Mouse (Mus musculus) Patski (cell line): Measurements from ENCODE around the gene Tia1. TPM values are rescaled to one million over a fixed set of nuclear protein-coding genes. Genes with fewer than 3 reads are reported as not detected.

ENCODE experiments used
- ATAC-seq: fragments of 100-300 bp; one replicate; pipeline ENCODE4 v1.8.0; 2021
- CTCF ChIA-PET: fragments of 350-600 bp; sonication (Branson Sonifier 250); formaldehyde crosslinking; loops from one replicate; lab custom pipeline; 2022; ENCODE audit warnings: inconsistent platforms; lab: Charles Lee
- POLR2A ChIA-PET: fragments of 350-600 bp; sonication (Branson Sonifier 250); formaldehyde crosslinking; loops from one replicate; lab custom pipeline; 2022; ENCODE audit warnings: antibody characterized with exemption, inconsistent platforms; lab: Charles Lee
- DNase-seq: peaks from one replicate; pipeline ENCODE4 v3.0.0-alpha.2; 2011; ENCODE audit warnings: low read depth, low spot score
- H3K27me3 ChIP-seq: fragments of 371-371 bp; one replicate; pipeline ENCODE4 v1.5.1; 2021
- CTCF ChIP-seq: fragments of 100-300 bp; IDR thresholded peaks from one replicate; pipeline ENCODE4 v1.5.1; 2021
- in situ Hi-C: fragments of 300-500 bp; cut with MboI; formaldehyde crosslinking; loops from 3 replicates; pipeline ENCODE4 v1.11.1; 2018; ENCODE audit warnings: low pct_unique_long_range_greater_than_20kb, mixed read lengths
- polyA plus RNA-seq: library from polyadenylated mRNA; unstranded; gene quantifications from one replicate; pipeline ENCODE4 v1.2.3, GENCODE M21; 2021

Tia1 gene
- polyA plus RNA-seq, 1 experiment from 2014 or later: 91.4 TPM

DNA sequence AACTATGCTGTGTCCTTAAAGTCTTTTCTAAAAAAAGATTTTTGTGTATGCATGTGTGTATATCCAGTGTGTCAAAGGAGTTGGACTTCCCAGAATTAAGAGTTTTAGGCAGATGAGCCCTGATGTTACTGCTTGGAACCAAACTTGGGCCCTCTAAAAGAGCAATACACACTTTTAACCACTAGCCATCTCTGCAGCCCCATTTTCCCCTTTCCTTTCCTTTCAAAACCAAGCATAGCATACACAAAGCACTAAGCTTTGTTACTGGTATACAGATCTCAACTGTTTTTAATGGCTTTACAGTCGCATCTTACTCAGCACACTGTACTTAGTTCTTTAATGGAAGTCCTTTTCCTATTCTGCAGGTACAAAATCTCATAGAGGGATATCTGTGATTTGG, 35.5 kb downstream of the Tia1 start:
- H3K27me3 ChIP-seq: no peaks in the 10 kb centered on the region
- CTCF ChIA-PET: interaction anchor here (1.3 to 1.9 kb wide), 3 partner anchors 9 to 102 kb away, joined by 3 to 7 read pairs (median 5); no protein-coding TSS in a partner anchor
- no peak for TF ChIP-seq CTCF
- no peak for DNase-seq
- in situ Hi-C loops: loop anchor here (10.0 kb wide), 2 partner anchors 95 to 235 kb away; no protein-coding TSS in a partner anchor
- no peak for ATAC-seq
- POLR2A ChIA-PET: interaction anchor here (0.9 to 1.6 kb wide), 2 partner anchors 11 to 85 kb away, joined by 3 read pairs; no protein-coding TSS in a partner anchor

DNA sequence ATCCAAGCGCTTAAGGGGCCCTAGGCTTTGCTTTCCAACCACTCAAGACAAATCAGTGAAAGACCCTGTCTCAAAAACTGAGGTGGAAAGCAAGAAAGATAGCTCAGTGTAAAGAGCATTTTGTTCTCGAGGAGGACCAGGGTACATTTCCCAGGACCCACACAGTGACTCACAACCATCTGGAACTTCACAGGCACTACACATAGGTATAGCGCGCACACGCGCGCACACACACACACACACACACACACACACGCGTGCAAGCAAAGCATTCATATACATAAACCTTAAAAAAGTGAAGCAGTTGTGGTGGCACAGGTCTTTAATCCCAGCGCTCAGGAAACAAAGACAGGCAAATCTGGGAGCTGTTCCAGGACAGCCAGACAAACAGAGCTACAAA, 37.6 kb downstream of the Tia1 start:
- no peaks in the 10 kb centered on the region for H3K27me3 ChIP-seq
- no peak for ATAC-seq
- ChIA-PET CTCF (interaction anchor here (1.2 to 1.3 kb wide), 2 partner anchors 9 to 103 kb away, joined by 3 to 5 read pairs; no protein-coding TSS in a partner anchor), POLR2A (interaction anchor here (0.7 kb wide), 1 partner anchor 32 kb away, joined by 3 read pairs; no protein-coding TSS in a partner anchor)
- in situ Hi-C loops: no loop called here
- no peak for DNase-seq
- TF ChIP-seq CTCF: no peak

DNA sequence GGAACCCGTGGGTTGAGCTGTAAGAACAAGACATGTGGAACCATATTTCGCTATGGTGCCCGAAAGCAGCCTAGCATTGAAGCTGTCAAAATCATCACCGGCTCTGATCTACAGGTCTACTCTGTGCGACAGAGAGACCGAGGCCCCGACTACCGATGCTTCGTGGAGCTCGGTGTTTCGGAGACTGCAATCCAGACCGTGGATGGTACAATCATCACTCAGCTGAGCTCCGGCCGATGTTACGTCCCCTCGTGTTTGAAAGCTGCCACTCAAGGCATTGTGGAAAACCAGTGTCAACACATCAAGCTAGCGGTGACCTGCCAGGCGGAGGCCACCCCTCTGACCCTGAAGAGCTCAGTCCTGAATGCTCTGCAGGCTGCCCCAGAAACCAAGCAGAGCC, 41.5 kb downstream of the Tia1 start:
- ChIA-PET POLR2A (no interaction called here), CTCF (no interaction called here)
- in situ Hi-C loops: no loop called here
- ATAC-seq (no peak), DNase-seq (no peak)
- no peaks in the 10 kb centered on the region for H3K27me3 ChIP-seq
- TF ChIP-seq CTCF: no peak

DNA sequence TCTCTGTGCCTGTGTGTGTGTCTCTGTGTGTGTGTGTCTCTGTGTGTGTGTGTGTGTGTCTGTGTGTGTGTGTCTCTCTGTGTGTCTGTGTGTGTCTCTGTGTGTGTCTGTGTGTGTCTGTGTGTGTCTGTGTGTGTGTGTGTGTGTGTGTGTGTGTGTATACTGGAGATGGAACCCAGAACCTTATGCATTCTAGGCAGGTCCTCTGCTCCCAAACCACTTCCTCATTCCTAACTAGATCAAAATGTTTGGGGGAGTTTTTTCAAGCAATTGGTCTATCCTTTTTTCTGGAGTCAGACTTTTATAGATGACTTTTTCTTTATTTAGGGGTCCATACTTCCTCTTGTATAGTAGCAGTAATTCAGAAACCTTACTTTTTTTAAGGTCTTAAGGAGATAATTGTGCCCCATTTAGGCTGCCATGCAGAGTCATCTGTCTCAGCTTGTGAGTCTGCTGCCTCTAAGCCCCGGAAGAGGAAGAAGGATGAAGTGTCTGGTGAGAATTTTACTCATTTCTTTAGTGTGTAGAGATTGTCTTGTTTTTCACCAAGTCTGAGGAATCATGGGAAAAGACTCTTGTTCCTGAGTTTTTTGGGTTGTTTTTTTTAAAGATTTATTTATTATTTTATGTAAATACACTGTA, 43.0 kb downstream of the Tia1 start:
- ChIA-PET CTCF (no interaction called here), POLR2A (no interaction called here)
- TF ChIP-seq CTCF: no peak
- in situ Hi-C loops: no loop called here
- ATAC-seq: no peak
- DNase-seq: no peak
- no peaks in the 10 kb centered on the region for H3K27me3 ChIP-seq

DNA sequence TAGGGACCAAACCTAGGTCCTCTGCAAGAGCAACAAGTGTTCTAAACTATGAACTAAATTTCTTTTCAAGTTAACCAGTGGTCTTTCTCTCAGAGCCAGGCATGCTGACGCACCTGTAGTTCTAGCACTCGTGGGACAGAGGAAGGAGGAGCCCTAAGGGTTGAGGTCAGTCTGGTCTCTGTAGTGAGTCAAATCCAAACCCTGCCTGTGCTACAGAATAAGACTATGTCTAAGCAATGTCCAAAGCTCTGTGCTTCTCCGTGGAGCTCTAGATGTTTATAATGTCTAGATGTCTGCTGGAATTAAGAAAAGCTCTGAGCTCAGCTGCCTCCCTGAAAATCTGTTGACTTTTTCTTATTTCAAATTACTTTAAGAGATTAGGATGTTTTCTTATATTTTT, 52.7 kb downstream of the Tia1 start:
- ChIA-PET CTCF (interaction anchor here (0.7 to 1.0 kb wide), 2 partner anchors 9 to 11 kb away, joined by 3 read pairs; no protein-coding TSS in a partner anchor), POLR2A (no interaction called here)
- no peaks in the 10 kb centered on the region for H3K27me3 ChIP-seq
- ATAC-seq (no peak), DNase-seq (no peak)
- in situ Hi-C loops: no loop called here
- no peak for TF ChIP-seq CTCF

DNA sequence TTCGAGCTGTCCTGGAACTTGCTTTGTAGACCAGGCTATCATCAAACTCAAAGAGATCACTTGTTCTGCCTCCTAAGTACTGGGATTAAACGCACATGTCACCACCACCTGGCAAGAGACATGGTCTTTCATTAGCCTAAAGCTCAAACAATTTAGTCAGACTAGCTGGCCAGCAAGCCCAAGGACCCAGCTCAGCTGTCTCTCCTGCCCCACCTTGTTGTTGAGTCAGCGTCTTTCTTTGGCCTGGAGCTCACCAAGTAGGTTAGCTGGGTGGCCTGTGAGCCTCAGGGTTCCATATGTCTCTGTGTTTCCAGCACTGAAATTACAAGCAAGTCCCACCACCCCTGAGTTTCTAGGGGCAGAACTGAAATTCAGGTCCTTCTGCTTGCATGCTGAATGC, 59.1 kb downstream of the Tia1 start:
- DNase-seq: no peak
- no peak for TF ChIP-seq CTCF
- in situ Hi-C loops: no loop called here
- POLR2A ChIA-PET: no interaction called here
- ATAC-seq: no peak
- H3K27me3 ChIP-seq: no peaks in the 10 kb centered on the region
- CTCF ChIA-PET: interaction anchor here (1.4 to 1.5 kb wide), 2 partner anchors 10 to 14 kb away, joined by 3 to 4 read pairs; no protein-coding TSS in a partner anchor

DNA sequence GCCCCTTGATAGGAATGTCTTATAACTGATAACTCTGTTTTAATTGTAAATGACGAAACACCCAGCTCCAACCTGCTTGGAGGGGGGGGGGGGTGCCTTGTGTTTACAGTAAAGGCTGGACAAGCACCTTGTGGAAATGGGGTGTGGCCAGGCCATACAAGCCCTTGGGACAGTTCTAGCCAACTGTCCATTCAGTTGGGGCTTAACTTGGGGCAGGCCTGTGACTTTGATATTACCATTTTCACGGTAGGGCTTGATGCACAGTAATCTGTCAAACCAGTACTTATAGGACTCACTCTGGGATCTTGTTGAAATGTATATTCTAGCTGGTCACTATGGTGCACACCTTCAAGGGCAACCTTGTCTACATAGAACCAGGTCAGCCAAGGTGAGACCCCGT, 67.3 kb downstream of the Tia1 start:
- no peak for DNase-seq
- in situ Hi-C loops: no loop called here

DNA sequence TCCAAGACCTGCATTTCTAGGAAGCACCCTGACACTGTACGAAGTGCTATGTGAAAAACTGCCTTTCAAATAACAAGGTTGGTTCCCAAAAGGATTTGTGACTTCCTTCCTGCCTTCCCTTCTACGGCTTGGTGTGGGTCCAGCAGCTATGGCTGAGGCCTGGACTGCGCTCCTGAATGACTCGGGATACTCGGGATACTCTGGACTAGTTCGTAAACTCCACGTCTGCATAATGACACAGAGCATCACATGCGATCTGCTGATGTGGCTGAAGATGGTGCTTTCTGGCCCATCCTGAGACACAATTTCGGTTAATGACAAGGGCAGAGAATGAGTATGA, 67.7 kb downstream of the Tia1 start:
- in situ Hi-C loops: no loop called here
- CTCF ChIA-PET: interaction anchor here (0.9 to 1.4 kb wide), 3 partner anchors 10 to 31 kb away, joined by 3 to 4 read pairs (median 3); no protein-coding TSS in a partner anchor

More for the DNA sequence above, 67.3 kb downstream of the Tia1 start:
- ChIA-PET POLR2A (no interaction called here), CTCF (interaction anchor here (0.6 to 1.4 kb wide), 3 partner anchors 11 to 42 kb away, joined by 3 to 4 read pairs (median 3); no protein-coding TSS in a partner anchor)
- no peak for ATAC-seq
- no peak for TF ChIP-seq CTCF
- no peaks in the 10 kb centered on the region for H3K27me3 ChIP-seq

DNA sequence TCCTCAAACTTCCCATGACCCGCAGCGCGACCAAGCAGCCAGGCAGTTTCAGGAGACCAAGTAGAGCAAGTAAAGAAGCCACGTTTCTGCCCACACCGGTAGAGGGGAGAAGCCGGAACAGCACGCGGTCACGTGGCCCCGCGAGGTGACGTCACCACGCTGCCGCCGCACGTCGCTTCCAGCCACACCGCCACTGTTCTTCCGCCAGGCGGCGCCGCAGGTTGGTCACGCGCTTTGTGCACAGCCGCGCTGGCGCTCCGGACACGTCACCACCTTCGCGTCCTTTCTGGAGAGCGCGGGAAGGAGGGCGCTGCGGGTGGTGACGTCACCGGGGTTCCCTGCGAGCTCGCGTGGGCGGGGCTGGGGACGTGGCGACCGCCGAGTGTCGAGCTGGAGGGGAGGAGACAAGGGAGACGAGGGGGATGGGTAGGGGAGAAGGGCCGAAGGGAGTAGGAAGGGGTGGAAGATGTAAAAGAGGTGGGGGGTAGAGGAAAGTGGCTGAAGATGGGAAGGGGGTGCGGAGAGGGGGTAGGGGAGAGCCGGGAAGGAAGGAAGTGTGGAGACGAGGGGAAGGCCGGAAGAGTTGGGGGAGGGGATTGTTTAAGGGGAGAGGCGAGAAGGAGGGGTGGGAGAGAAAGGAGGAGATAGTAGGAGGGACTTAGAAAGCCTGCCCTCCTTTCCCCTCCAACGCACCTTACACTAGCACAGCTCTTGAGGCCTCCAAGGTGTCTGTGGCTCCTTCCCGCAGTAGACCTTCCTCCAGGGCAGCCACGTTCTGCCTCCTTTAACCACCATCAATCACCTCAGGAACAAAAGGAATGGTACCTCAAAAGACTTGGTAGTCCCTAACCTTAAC, 68.3 kb downstream of the Tia1 start:
- ChIA-PET CTCF (interaction anchor here (0.9 to 1.4 kb wide), 4 partner anchors 11 to 69 kb away, joined by 3 to 4 read pairs (median 3); no protein-coding TSS in a partner anchor), POLR2A (interaction anchor here (0.6 to 3.6 kb wide), 5 partner anchors 9 to 1112 kb away, joined by 3 to 29 read pairs (median 3); no protein-coding TSS in a partner anchor)
- DNase-seq (peak; percentile 90), ATAC-seq (peak; percentile 70)
- in situ Hi-C loops: no loop called here
- H3K27me3 ChIP-seq: no peaks in the 10 kb centered on the region
- peak; percentile 100 for TF ChIP-seq CTCF

More for the DNA sequence above, 67.7 kb downstream of the Tia1 start:
- no peak for TF ChIP-seq CTCF
- DNase-seq (no peak), ATAC-seq (no peak)
- POLR2A ChIA-PET: interaction anchor here (0.7 kb wide), 1 partner anchor 53 kb away, joined by 3 read pairs; no protein-coding TSS in a partner anchor
- no peaks in the 10 kb centered on the region for H3K27me3 ChIP-seq

DNA sequence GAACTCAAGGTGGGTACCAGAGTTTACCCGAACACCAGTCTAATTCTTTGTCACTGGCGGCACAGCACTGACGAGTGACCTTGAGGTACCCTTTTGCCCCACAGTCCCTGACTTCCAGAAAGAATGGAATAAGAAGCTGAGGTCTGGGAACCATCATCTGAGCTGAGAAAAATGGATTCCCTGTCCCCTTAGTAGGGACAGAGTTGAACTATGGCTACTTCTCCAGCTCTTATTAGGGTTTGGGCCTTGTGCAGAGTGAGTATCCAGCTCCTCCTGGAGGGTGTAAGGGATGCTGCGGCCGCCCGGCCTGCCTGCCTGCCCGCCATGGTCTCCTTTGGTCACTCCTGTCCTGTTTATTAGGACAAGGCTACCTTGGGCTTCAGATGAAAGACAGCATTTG, 69.1 kb downstream of the Tia1 start:
- in situ Hi-C loops: no loop called here
- ChIA-PET POLR2A (interaction anchor here (0.7 to 3.6 kb wide), 4 partner anchors 9 to 127 kb away, joined by 3 to 29 read pairs (median 4); no protein-coding TSS in a partner anchor), CTCF (interaction anchor here (1.0 to 1.2 kb wide), 2 partner anchors 12 to 69 kb away, joined by 3 to 4 read pairs; no protein-coding TSS in a partner anchor)
- TF ChIP-seq CTCF: no peak
- DNase-seq (no peak), ATAC-seq (no peak)
- no peaks in the 10 kb centered on the region for H3K27me3 ChIP-seq
